Mouse (Mus musculus) cerebellum, adult 11-12 months (tissue): ENCODE measurements around the gene Bmp7.

Source experiments
- DNase-seq: peaks from one replicate; pipeline ENCODE4 v3.0.0; 2022

The Bmp7 gene

GRCm38 (mm10) chr2:172940003-172940798 lies at the start of gene Bmp7:
Bmp7 (minus strand) TSS chr2:172940321.
- DNase-seq = no peak

- no peak for DNase-seq
These were observed 42.8 kb upstream of the Bmp7 start for GRCm38 (mm10) chr2:172982776-172983561.

DNA sequence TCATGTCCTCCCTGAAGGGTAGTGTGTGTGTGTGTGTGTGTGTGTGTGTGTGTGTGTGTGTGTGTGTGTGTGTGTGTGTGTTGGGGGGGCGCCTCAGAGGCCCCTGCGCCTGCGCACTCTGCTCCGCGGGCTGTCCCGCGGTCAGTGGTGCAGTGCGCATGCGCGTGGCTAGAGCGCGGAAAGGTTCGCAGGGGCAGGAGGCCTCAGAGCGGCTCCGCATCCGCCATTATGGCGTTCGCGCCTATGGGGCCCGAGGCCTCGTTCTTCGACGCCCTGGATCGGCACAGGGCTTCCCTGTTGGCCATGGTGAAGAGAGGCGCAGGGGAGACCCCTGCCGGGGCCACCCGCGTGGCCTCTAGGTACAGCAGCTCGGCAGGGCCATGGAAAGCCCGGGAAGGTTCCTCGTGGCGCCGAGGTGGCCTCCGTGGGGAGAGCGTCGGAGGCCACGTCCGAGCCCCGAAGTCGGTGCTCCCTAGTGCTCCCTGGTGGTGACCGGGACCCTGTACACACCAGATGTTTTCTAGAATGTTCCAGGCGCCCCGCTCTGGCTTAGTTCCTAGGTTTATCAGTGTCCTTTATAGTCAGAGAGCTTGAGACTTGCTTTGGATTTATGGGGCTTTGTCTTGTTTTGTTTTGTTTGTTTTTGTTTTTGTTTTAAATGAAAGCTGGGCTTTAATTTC lies 39.7 kb upstream of the Bmp7 start:
- no peak for DNase-seq

DNA sequence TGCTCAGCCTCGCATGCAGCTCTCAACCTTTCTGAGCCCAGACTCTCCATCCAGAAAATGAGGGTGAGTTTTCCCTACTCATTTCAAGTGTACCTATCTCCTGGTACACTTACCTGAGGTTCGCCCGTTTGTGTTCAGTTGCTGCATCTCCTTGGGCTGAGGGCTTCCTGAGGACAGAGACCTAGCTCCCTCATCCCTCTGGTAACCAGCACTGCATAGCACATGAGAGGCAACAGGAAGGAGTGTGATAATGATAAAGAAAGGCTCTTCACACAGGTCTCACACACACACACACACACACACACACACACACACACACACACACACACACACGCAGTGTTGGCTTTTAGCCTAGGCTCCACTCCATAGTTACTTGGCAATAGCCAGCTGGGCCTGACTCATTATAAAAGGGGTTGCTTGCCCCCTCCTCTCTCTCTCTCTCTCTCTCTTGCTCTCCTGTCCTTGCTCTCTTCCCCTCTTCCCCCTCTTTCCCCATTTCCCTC lies 38.1 kb upstream of the Bmp7 start:
- no peak for DNase-seq

- no peak for DNase-seq
These were observed 37.4 kb upstream of the Bmp7 start, which contains the start of gene Spo11 for GRCm38 (mm10) chr2:172977409-172978130. Spo11 (plus strand) TSS chr2:172977700.

DNA sequence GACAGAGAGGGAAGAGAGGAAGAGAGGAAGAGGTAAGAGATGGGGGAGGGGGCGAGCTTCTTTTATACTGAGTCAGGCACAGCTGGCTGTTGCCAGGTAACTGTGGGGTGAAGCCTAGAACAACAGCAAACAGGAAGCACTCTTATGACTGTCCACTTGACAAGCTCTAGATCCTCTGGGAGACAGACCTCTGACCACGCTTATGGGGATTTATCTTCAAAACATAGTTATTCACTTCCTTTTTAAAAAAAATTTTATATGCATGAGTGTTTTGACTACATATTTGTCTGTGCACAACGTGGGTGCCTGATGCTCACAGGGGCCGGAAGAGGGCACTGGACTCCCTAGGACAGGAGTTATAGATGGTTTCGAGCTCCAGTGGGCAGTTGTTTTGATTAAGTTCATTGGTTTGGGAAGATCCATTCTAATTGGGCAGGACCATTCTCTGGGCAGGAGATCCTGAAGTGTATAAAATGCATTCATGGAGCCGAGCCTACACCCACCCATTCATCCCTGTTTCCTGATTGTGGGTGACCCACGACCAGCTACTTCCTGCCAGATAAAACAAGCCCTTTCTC lies 36.6 kb upstream of the Bmp7 start:
- no peak for DNase-seq

- no peak for DNase-seq
These were observed 35.0 kb upstream of the Bmp7 start for GRCm38 (mm10) chr2:172975159-172975558.

- DNase-seq = no peak
These were observed 34.6 kb upstream of the Bmp7 start for GRCm38 (mm10) chr2:172974701-172975100.

DNA sequence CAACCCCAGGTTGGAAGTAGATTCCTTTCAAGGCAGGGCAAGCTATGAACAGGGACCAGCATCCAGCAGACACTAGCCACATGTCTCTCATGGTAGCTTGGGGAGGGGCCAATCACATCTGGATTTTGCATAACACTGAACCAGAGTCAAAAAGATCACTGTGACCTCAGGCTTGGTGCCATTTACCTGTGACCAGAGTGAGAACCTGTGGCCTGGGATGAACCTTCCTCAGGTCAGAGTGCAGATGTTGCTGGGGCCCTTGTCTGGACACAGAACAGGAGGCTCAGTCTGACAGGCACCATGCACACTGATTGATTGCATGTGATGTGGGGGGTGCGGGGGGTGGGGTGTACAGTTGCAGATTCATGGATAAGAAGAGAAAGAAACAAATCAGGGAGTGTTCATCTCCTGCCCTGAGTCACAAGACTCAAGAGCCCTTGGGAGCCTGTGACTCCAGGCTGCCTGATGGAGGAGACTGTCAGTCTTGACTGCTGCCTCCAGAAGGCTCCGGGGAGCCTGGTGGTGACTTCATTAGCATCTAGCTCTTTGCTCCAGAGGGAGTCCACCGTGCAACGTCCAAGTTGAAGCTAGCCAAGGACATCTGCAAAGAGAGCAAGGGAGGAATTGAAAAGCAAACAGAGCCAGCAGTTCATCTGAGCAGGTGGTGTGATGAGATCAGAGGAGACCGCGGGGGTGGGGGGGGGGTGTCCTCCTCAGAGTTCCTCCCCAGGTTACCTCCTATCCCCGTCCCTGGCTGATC lies 33.9 kb upstream of the Bmp7 start:
- DNase-seq = no peak

GRCm38 (mm10) chr2:172971865-172972264 lies 31.7 kb upstream of the Bmp7 start:
- DNase-seq = no peak

DNA sequence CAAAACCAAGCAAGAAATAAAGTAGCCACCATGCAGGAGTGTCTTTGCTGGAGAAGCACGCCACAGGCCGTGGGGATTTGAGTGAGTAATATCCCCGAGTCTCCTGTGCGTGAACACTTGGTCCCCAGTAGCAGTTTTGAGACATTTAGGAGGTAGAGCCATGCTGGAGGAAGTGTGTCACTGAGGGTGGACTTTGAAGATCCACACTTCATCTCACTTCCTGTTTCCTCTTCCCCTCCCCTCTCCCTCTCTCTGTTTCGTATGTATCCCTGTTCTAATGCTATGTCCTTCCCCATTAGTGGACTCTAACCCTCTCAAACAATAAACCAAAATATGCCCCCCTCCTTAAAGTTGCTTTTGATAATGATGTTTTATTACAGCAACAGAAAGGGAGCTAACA lies 26.4 kb upstream of the Bmp7 start:
- DNase-seq = no peak

DNA sequence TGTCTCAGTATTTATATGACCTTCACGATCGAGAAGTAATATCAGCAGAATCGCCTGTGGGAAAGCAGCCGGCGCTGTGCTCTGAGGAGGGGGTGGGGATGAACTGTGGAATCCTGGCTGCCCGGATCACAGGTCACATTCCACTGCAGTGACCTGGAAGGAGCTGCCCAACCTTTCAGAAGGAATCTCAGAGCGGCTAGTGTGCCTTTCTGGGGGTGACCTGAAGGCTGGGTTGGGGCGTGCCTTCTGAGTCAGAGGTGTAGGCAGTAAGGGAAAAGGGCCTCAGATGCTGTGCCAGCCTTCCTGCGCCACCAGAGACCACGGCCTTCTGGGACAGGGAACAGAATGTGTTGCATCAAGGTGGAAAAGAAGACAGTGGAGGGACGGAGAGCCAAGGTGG lies 25.1 kb upstream of the Bmp7 start:
- no peak for DNase-seq

DNA sequence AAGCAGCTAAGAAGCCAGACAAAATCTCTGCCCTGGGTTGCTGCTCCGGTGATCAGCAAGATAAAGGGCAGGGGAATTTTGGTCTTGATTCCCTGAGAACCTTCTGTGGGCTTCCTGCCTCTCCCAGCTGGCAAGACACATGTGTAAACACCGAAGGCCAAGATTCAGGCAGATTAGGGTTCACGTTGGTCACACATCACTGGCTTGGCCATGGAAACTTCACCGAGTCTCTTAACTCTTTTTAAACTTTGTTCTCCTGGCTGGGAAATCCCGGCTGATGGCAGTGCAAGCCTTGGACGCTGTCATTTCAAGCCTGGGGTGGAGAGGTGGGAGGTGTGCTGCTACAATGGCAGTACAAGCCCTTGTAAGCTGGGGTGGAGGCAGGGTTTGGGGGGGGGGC lies 21.1 kb upstream of the Bmp7 start:
- no peak for DNase-seq

GRCm38 (mm10) chr2:172960350-172960749 lies 20.2 kb upstream of the Bmp7 start:
- no peak for DNase-seq

DNA sequence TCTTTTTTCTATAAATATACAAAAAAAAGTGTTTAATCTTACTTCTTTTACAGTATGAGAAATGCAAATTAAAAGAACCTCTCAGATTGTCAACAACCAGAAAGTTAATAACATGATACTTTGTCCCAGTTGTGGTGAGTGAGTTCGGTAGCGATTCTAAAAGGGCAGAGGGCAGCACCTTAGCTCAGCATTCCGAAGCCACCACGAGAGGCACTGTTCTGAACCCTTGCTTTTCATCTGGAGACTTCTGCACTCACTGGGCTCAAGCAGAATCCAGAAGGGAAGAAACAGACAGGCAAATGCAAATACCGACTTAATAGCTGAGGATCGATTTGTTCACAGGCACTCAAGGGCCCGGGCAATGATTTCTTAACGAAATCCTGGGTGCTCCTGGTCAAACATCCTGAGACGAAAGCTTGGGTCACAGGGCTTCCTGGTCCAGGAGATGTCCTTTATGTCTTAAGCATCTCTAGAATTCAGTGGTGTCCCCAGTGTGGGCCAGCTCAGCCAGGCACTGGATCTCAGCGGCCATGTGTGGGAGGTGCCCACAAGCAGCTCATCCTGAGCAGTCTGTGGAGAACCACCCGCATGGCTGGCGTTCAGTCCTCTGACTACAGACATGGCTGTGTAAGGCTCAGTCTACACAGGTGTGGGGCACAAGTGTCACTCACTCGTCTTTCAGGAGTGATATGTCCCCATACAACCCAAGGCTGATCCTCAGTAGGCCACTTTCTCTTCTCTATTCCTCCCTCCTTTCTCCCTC lies 19.1 kb upstream of the Bmp7 start:
- no peak for DNase-seq

DNA sequence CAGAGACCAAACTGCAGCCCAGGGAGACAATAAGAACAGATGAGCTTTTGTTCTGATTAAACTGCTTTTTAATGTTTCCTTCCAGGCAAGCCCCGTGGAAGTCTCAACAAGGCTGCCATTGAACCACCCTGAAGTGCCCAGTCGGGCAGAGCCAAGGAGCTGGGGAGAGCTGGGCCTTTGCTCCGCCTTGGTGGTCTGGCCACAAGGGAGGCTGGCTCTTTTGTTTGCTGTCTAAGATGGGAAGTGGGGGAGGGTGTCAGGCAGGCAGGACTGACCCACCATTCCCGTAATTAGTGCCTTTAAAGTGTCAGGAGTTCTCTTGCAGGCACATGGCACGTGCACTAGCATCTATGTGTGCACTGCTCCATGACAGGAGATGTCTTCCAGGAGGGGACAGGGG lies 18.5 kb upstream of the Bmp7 start:
- DNase-seq = no peak

DNA sequence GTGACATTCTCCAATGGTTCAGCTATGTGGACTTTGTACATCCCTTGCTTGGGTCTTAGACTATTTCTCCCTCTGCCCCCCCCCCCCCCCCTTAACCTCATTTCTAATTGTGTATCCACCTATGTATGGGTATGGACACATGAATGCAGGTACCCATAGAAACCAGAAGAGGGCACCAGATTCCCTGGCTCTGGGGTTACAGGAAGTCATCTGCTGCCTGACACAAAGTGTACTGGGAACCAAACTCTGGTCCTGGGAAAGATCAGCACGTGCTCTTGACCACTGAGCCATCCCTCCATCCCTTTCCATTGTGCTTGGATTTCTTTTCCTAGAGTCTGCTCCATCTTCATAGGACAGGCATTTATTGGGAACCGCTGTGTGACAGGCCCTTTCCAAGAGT lies 11.9 kb upstream of the Bmp7 start:
- DNase-seq = no peak

GRCm38 (mm10) chr2:172950722-172951121 lies 10.6 kb upstream of the Bmp7 start:
- DNase-seq = no peak

- no peak for DNase-seq
These were observed 10.1 kb upstream of the Bmp7 start for GRCm38 (mm10) chr2:172950119-172950676.

GRCm38 (mm10) chr2:172949051-172949450 lies 8.9 kb upstream of the Bmp7 start:
- no peak for DNase-seq

GRCm38 (mm10) chr2:172940799-172941163 lies 660 bp upstream of the Bmp7 start:
- DNase-seq = no peak
